Mouse (Mus musculus): ENCODE measurements at regions not wholly inside any gene's neighbourhood (a gene's known extent, or its start where the extent isn't known, plus 50 kb on each side); places are given as distances from the start of the nearest gene placed in this dataset. TPM values are rescaled to one million over a fixed set of nuclear protein-coding genes. Genes with fewer than 3 reads are reported as not detected.

DNA sequence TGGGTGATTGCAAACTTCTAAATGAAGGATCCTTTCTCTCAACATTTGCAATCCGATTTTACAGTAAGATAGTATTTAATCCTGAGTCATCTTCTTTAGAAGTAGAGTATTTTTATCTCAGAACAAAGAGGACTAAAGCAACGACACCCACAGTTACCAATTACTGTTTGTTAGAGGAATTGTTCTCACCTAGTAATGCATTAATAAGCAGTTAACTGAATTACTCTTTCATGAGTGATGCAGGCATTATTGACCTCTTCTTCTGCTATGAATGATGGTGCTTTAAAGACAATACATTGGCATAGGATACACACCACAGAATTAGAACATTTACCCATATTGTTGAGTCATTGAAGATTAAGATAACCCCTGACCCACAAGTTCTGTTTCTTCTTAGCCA lies 207.0 kb upstream of the Tenm2 start:
- H3K4me1 ChIP-seq (replicated peaks), result no peaks in the 10 kb centered on the region
- no peak for ATAC-seq
- 69% methylated on average over 2 of the region's 2 CpGs for WGBS

DNA sequence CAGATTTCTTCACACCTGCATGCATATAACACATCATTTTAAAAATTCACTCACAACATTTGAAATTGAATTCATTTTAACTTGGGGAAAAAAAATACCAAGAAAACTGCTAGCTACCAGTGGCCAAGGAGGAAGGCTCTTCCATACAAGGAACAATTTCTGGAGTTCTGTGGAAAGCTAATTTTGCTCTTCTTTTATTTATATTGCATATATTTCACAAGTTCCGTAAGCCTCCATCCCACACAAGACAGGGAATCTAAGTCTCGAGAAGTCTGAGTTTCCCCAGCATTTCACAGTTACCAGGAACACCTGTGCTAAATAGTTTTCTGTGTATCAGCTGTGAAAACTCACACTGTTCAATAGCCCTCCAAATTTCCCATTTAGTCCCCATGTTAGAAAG lies 198.8 kb upstream of the Tenm2 start:
- H3K4me2 ChIP-seq (replicated peaks), result no peak overlapping the region
- H3K9me3 ChIP-seq, result no peaks in the 10 kb centered on the region
- H3K27ac ChIP-seq, result no peak overlapping the region
- no peak for ATAC-seq
- peaks cover 10% of the 10 kb centered on the region for H3K4me1 ChIP-seq (replicated peaks)
- no peaks in the 10 kb centered on the region for H3K27me3 ChIP-seq
- H3K9ac ChIP-seq (replicated peaks), result no peak overlapping the region
- 72% methylated on average over 2 of the region's 2 CpGs for WGBS
- H3K4me3 ChIP-seq (replicated peaks), result no peak overlapping the region
- no peaks in the 10 kb centered on the region for H3K36me3 ChIP-seq

More for the DNA sequence above, 207.0 kb upstream of the Tenm2 start:
- Histone ChIP-seq H3K4me2 (replicated peaks) (no peak overlapping the region), H3K9me3 (no peaks in the 10 kb centered on the region), H3K27me3 (no peaks in the 10 kb centered on the region), H3K9ac (replicated peaks) (no peak overlapping the region), H3K36me3 (no peaks in the 10 kb centered on the region), H3K27ac (no peak overlapping the region), H3K4me3 (replicated peaks) (no peak overlapping the region)

DNA sequence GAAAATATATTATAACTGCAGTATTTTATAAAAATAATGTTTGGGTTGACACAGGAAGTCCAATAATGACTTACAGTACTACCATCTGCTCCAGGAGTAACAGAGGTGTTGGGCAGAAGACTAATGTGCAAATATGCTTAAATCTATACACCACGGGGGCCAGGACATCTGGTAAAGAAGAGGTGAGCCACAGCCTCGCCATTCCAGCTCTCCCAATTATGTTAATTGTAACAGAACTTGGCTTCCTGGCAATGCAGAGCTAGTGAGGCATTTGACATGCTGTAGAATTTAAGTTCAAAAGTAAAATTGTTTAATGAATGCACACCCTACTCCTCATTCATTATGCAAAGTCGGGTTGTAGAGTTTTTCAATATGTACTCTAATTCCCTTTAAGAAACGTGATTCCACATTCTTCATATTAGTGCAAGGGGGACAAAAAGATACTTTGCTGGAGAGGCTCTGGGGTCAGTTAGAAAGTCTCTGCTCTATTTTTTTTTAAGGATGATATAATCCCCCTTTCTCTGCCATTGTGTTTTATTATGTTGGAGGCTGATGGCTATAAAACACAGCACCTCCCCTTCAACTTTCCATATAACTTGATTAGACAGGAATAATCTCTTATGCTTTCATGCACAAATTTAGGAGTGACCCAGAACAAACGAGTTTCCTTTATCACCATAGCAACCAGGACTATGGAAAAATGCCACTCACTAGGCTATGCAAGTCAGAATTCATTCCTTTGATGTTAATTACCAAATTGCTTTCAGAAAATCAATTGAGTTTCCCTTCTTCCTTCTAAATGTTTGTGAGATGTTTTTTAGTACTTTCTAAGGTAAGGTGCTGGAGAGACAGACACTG lies 188.8 kb upstream of the Tenm2 start:
- H3K27ac ChIP-seq, result no peak overlapping the region
- WGBS, result 10% methylated on average over 5 of the region's 5 CpGs
- H3K27me3 ChIP-seq, result peaks cover 5% of the 10 kb centered on the region
- H3K36me3 ChIP-seq, result no peaks in the 10 kb centered on the region
- no peaks in the 10 kb centered on the region for H3K9me3 ChIP-seq
- ATAC-seq, result peak; percentile 45; the same call in 1 of the 2 replicates
- H3K9ac ChIP-seq (replicated peaks), result no peak overlapping the region
- H3K4me1 ChIP-seq (replicated peaks), result peaks cover 9% of the 10 kb centered on the region; the same call in 1 of the 2 replicates
- no peak overlapping the region for H3K4me3 ChIP-seq (replicated peaks)
- H3K4me2 ChIP-seq (replicated peaks), result no peak overlapping the region

DNA sequence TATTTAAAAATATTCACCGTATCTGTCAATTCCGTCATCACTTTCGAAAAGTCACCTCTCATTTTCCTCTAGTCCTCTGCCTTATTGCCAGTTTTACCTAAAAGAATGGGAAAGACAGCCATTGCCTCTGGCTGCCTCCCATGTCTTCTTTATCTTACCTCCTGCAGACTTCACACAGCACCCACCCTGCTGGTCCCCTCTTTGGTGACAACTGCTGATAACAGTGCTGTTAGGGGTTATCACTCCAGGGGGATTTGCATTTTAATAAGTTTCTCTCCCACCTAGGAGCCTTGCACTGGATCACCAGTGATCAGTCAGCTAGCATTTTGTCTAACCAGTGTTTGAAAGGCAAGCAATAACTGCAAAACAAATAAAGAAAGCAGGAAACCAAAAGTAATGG lies 177.1 kb upstream of the Tenm2 start:
- Histone ChIP-seq H3K4me3 (replicated peaks) (no peak overlapping the region), H3K27ac (no peak overlapping the region), H3K36me3 (no peaks in the 10 kb centered on the region), H3K9ac (replicated peaks) (no peak overlapping the region), H3K4me2 (replicated peaks) (no peak overlapping the region), H3K4me1 (replicated peaks) (no peaks in the 10 kb centered on the region), H3K27me3 (no peaks in the 10 kb centered on the region), H3K9me3 (0 out of 2 replicates have a peak, but pooled peaks cover 3% of the 10 kb centered on the region)
- ATAC-seq, result no peak
- WGBS, result 80% methylated on average over 3 of the region's 3 CpGs

DNA sequence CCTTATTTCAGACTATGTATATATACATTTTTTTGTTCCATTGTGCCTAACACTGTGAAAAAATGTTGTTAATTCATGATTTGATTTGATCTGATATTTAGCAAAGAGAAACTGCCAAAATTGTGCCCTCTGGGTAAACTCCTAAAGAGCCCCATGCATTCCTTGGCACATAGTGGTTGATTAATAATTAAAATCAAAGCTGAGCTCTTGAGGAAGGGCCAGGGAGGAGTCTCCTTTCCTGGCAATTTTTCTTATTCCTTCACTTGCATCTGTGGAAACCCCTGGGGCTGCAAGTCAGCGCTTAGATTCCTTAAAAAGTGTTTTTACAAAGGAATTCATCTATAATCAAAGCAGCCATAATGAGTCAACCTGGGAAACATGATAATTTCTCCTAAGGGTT lies 132.2 kb upstream of the Tenm2 start:
- H3K27me3 ChIP-seq, result no peaks in the 10 kb centered on the region
- no peak overlapping the region for H3K9ac ChIP-seq (replicated peaks)
- no peaks in the 10 kb centered on the region for H3K36me3 ChIP-seq
- H3K4me1 ChIP-seq (replicated peaks), result no peaks in the 10 kb centered on the region
- no peak overlapping the region for H3K4me3 ChIP-seq (replicated peaks)
- no peak overlapping the region for H3K27ac ChIP-seq
- WGBS, result 61% methylated on average over 1 of the region's 1 CpGs
- H3K9me3 ChIP-seq, result no peaks in the 10 kb centered on the region
- H3K4me2 ChIP-seq (replicated peaks), result no peak overlapping the region
- no peak for ATAC-seq

DNA sequence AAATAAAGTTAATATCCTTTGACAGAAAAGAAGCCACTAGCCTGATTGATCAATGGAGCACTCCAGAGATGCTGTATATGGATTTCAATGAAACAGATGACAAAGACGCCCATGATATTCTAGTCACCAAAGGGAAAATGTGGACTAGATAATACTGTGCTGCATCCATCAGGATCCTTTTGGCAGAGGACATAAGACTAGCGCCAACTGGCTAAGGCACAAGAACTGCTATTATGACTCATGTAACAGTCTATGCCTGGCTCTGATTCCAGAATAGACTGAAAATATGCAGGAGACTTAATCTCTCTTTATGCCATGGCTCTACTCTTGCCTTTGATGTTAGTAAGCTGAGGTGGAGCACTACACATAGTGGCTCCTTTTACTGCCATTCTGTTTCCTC lies 128.7 kb upstream of the Tenm2 start:
- Histone ChIP-seq H3K36me3 (no peaks in the 10 kb centered on the region), H3K4me3 (replicated peaks) (no peak overlapping the region), H3K4me1 (replicated peaks) (no peaks in the 10 kb centered on the region), H3K27ac (no peak overlapping the region), H3K9me3 (no peaks in the 10 kb centered on the region), H3K4me2 (replicated peaks) (no peak overlapping the region), H3K9ac (replicated peaks) (no peak overlapping the region), H3K27me3 (no peaks in the 10 kb centered on the region)
- no peak for ATAC-seq
- 90% methylated on average over 2 of the region's 2 CpGs for WGBS

DNA sequence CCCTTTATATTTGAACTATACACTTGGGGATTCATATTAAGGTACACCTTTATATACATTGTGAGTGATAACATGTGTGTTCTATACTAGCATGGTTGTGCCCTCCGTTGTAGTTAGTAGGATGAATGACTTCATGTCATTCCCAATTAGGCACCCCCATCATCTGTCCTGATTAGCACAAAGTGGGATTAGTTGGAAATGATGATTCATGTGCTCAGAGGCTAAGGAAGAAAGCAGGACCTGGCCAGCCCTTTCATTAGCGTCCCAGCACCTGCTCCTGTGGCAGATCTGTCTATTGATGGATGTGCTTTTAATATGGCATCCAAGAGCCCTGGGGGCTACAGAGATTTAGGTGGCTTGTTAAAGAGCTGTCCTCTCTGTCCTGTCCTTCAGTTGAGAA lies 119.3 kb upstream of the Tenm2 start:
- Histone ChIP-seq H3K4me1 (replicated peaks) (peaks cover 7% of the 10 kb centered on the region), H3K9me3 (no peaks in the 10 kb centered on the region), H3K36me3 (no peaks in the 10 kb centered on the region), H3K9ac (replicated peaks) (no peak overlapping the region), H3K27me3 (no peaks in the 10 kb centered on the region), H3K4me3 (replicated peaks) (no peak overlapping the region), H3K4me2 (replicated peaks) (no peak overlapping the region), H3K27ac (no peak overlapping the region)
- peak; percentile 60; the same call in 1 of the 2 replicates for ATAC-seq
- WGBS, result 38% methylated on average over 2 of the region's 2 CpGs

DNA sequence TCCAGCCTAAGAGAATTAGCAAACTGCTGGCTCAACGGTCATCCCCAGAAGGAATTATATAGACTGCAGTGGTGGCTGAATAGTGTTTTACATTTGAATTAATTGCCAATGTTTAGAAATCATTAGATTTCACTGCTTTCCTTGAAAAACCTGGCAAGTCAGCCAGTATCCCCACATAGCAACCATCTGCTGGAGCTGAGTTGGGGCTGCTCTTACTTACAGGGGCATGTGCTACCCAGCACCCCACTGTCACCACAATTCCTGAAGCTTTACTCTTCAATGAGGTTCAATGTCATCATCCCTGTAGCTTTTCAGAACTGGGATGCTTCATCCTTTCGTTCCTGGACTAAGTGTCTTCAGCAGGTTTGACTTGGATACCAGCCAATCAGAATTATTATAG lies 73.9 kb upstream of the Tenm2 start:
- Histone ChIP-seq H3K4me1 (replicated peaks) (no peaks in the 10 kb centered on the region), H3K9ac (replicated peaks) (no peak overlapping the region), H3K36me3 (no peaks in the 10 kb centered on the region), H3K4me2 (replicated peaks) (no peak overlapping the region), H3K27me3 (no peaks in the 10 kb centered on the region), H3K9me3 (no peaks in the 10 kb centered on the region), H3K27ac (no peak overlapping the region), H3K4me3 (replicated peaks) (no peak overlapping the region)
- no peak for ATAC-seq
- WGBS, result 74% methylated on average over 2 of the region's 2 CpGs

DNA sequence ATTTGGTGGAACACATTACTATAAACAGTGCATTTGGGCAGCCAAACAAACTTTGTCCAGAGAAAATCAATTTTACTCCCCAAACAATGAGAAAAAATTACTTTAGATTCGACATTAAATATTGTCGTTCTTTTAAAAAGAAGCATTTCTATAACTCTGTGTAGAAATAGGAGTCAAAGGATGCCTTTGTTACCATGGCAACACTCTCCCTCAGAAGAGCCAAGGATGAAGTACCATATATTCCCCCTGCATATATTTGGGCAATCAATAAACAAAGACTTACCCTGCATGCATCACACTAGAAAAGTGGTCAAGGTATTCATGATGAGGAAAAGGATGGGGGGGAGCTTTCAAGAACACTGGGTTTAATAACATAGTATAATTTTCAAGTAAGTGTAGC lies 70.9 kb upstream of the Tenm2 start:
- Histone ChIP-seq H3K9ac (replicated peaks) (no peak overlapping the region), H3K9me3 (no peaks in the 10 kb centered on the region), H3K4me1 (replicated peaks) (no peaks in the 10 kb centered on the region), H3K4me3 (replicated peaks) (no peak overlapping the region), H3K27ac (no peak overlapping the region), H3K36me3 (no peaks in the 10 kb centered on the region), H3K27me3 (no peaks in the 10 kb centered on the region), H3K4me2 (replicated peaks) (no peak overlapping the region)
- WGBS, result 72% methylated on average over 2 of the region's 2 CpGs
- no peak for ATAC-seq

Small RNAs in the stretch of these regions (microRNA-seq; reads per million reads assigned to microRNA genes)
- gene Gm25693, result not detected
